In genomic region chr3:52452345-52452744, GRCm38 (mm10) we compare ENCODE assay signal across 9 mouse cellular contexts.
A peak's percentile ranks its signal among the peaks of the same experiment; 100 is the strongest.
DNase-seq lines count a peak whose midpoint lies in the region; ATAC-seq and TF ChIP-seq lines count a peak whose summit lies in the region.
"Had no signal": no experiment of that assay in that cellular context is flagged by ENCODE, and none has a peak within 500 bp of the region (broad histone marks: within the 10 kb centered on the region; RNA-seq: fewer than 3 reads in every experiment).

No protein-coding gene starts in this region.

- no peaks in the 10 kb centered on the region for H3K27me3 ChIP-seq in stomach, postnatal 0 days (ENCODE audit: control insufficient read depth, insufficient read depth, low read length)
- no peaks in the 10 kb centered on the region for H3K27me3 ChIP-seq in midbrain, embryonic 11.5 days (ENCODE audit: control insufficient read depth, insufficient read depth, low read length)

- no peak overlapping the region for H3K27ac ChIP-seq in stomach, postnatal 0 days (replicated peaks)
- no peak overlapping the region for H3K27ac ChIP-seq in midbrain, embryonic 11.5 days (ENCODE audit: low read depth, low read length)

- no peak overlapping the region for H3K9ac ChIP-seq in stomach, postnatal 0 days (ENCODE audit: low read length)
- H3K9ac ChIP-seq in midbrain, embryonic 11.5 days (ENCODE audit: low read length): no peak overlapping the region

- peak; percentile 38; the same call in 1 of the 2 replicates for ATAC-seq in stomach, postnatal 0 days (ENCODE audit: low FRiP score, low TSS enrichment)
- ATAC-seq in megakaryocyte-erythroid progenitor cell, adult 5-6 weeks (replicated peaks; ENCODE audit: low FRiP score, low TSS enrichment, poor library complexity, severe bottlenecking): no peak
- ATAC-seq in midbrain, embryonic 11.5 days (ENCODE audit: low FRiP score): no peak

- H3K4me3 ChIP-seq in stomach, postnatal 0 days (ENCODE audit: low read depth, low read length): no peak overlapping the region
- H3K4me3 ChIP-seq in midbrain, embryonic 11.5 days (ENCODE audit: low read depth, low read length): no peak overlapping the region

- intact Hi-C loops in heart, postnatal 10 days (cut with DNase I): loop anchor here (2.0 to 5.0 kb wide), 2 partner anchors 48 to 185 kb away; partner anchors contain the start of gene Foxo1

- TF ChIP-seq CTCF in stomach, postnatal 0 days (IDR thresholded peaks at IDR 0.05; ENCODE audit: low read depth): no peak

- no peaks in the 10 kb centered on the region for H3K36me3 ChIP-seq in stomach, postnatal 0 days (ENCODE audit: control insufficient read depth, insufficient read depth, low read length)
- no peaks in the 10 kb centered on the region for H3K36me3 ChIP-seq in midbrain, embryonic 11.5 days (ENCODE audit: control insufficient read depth, insufficient read depth, low read length)

- no peaks in the 10 kb centered on the region for H3K4me1 ChIP-seq in stomach, postnatal 0 days (replicated peaks; ENCODE audit: control insufficient read depth, insufficient read depth)
- no peaks in the 10 kb centered on the region for H3K4me1 ChIP-seq in midbrain, embryonic 11.5 days (ENCODE audit: control insufficient read depth, insufficient read depth, low read length)

- H3K9me3 ChIP-seq in stomach, postnatal 0 days (ENCODE audit: control insufficient read depth, low read length): no peaks in the 10 kb centered on the region
- no peaks in the 10 kb centered on the region for H3K9me3 ChIP-seq in midbrain, embryonic 11.5 days (ENCODE audit: control insufficient read depth, low read length)

- no peak overlapping the region for H3K4me2 ChIP-seq in stomach, postnatal 0 days (replicated peaks; ENCODE audit: low read depth)
- H3K4me2 ChIP-seq in midbrain, embryonic 11.5 days: no peak overlapping the region

- no peak for TF ChIP-seq EP300 in stomach, postnatal 0 days (optimal IDR thresholded peaks at IDR 0.05)

- WGBS in stomach, postnatal 0 days: 51% methylated on average over 5 of the region's 5 CpGs
- WGBS in midbrain, embryonic 11.5 days: 67% methylated on average over 5 of the region's 5 CpGs

- DNase-seq in embryo, embryonic 10.5 days (ENCODE audit: low spot score): peak; percentile 17
- DNase-seq in embryo, embryonic 11 days: no peak
- peak; percentile 12 for DNase-seq in ovary, postnatal 36 days (ENCODE audit: low spot score)
- no peak for DNase-seq in ovary, postnatal 10 days (ENCODE audit: low spot score)
- DNase-seq in heart, postnatal 10 days: peak; percentile 79 to 82
- DNase-seq in stomach, postnatal 0 days (ENCODE audit: low spot score): no peak
- DNase-seq in midbrain, embryonic 11.5 days (ENCODE audit: low spot score, missing footprints): no peak
- DNase-seq: cerebellum, postnatal 25 days had no signal

Comparison
In these comparisons a context has a peak if more than half of its experiments do, and no peak if none do; other contexts are left out.
1. DNase-seq: peak in embryo, embryonic 10.5 days (single experiment), ovary, postnatal 36 days (single experiment) and heart, postnatal 10 days (2 of 2); none in embryo, embryonic 11 days (single experiment), ovary, postnatal 10 days (single experiment), stomach, postnatal 0 days (single experiment) and midbrain, embryonic 11.5 days (single experiment).